Mouse (Mus musculus): ENCODE data around the gene Pkp4. TPM values are rescaled to one million over a fixed set of nuclear protein-coding genes. Genes with fewer than 3 reads are reported as not detected.
A peak's percentile ranks its signal among the peaks of the same experiment; 100 is the strongest.

Gene Pkp4
- total RNA-seq, 2 experiments from 2014 or later = 267 to 275 TPM

DNA sequence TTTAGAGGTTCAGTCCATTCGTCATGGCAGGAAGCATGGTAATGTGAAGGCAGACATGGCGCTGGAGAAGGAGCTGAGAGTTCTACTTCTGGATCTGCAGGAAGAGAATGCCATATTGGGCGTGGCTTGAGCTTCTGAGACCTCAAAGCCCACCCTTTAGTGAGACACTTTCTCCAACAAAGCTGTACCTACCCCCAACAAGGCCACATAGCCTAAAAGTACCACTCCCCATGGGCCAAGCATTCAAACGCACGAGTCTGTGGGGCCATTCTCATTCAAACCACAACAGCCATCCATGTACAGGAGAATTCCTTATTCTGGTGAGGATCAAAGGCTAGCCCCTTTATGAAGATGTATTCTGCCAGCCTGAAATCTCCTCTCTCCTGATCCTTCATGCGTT is 57.3 kb downstream of the Pkp4 start:
- DNase-seq (ENCODE audit: low spot score in 2 of 2) = no peak

DNA sequence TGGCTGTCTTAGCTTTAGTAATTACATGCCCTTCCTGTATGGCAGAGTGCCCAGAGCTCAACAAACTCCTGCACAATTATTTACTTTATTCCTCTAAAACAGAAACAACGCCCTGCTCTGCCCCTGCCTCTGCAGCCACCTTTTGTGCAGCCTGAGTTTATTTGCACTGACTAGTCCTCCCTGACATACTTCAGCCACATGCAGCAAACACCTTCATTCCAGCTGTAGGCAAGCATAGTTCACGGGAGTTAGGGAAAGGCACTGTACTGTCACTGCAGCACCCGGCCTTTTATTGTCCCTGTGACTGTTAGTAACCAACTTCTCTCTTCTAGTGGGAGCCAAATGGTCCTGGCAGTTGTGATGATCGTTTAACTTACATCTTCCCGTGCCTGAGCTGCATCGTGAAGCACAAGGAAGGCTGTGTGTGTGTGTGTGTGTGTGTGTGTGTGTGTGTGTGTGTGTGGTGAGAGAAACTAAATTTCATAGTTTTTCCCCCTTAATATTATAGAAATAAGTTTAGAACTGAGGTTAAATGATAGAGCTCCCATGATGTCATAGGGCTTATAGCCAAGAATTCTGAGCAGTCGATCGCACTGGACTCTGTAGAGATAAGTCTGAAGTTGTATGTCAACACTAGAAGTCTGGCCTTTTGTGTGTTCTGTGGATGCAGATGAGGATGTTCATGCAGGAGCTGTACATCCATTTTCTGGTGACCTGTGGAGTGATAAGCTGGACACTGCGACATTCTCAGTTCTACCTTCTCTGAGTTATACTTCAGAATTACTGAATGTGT is 59.5 kb downstream of the Pkp4 start:
- no peak for DNase-seq (ENCODE audit: low spot score in 2 of 2)

DNA sequence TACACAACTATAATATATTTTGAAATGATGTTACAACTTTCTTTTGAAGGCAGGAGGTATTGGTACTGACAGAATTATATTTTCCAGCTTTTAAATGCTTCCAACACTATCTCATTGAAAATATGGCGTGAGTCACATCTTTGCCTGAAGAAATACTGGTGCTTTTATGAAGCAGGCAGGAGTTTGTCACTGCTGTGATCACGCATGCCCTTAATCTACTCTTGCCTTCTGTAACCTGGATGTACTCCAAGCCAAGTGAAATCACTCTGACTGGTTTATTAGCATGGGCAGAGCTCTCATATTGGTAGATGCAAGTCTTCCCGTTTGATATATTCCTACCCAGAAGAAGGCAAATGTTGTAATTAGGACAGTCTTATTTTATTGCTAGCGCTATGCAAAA is 65.7 kb downstream of the Pkp4 start:
- DNase-seq (ENCODE audit: low spot score in 2 of 2) = peak in 1 of 2 experiments; percentile 49

DNA sequence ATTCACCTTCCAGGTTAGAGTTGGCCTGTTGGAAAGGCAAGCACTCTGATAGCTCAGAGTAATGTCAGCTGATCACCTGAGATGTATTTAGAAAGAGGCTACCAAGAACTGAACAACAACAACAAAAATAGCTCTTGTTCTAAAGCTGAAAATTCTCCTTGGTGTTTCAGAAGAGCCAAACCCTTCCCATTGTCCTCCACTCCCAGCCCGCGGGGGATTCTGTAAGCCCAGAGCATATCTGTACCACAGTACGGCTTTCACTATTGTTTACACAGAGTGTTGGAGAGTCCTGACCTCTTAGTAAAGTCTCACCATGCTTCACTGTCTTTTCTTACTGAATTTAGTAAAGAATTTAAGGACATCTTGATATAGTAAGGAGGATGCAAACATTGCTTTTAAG is 66.4 kb downstream of the Pkp4 start:
- DNase-seq (ENCODE audit: low spot score in 2 of 2) = no peak

DNA sequence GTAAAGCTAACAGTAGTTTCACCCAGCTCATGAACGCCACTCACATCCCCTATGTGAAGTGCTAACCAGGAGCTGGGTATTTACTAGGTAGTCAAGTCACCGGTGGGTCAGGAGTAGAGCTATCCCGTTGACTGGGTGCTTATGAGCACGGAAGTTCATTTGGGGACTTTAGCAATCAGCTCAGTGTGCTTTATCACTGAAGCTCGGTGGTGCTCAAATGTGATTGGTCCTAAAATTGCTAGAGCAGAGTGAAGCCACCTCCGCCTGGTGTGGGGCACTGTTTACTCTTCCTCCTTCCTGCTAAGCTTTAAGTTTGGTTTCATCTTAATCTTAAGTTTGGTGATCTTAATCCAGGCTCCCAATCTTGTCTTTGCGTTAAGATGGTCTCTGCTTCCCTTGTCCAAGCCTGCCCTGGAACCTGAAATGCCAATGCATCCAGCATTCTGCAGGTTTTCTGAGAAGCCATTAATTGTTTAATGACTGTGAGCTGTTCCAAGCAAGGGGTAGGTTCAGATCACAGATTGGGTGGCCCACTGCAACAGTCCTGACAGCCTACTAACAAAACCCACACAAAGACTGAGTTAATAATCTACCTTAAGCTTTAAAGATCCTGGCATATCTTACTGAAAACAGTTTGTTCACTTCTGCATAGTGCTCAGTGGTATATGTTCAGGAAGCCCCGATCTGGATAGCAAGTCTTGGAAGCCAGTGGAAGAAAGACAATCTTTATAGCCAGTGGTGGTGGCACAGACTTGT is 67.0 kb downstream of the Pkp4 start:
- DNase-seq (ENCODE audit: low spot score in 2 of 2) = no peak

DNA sequence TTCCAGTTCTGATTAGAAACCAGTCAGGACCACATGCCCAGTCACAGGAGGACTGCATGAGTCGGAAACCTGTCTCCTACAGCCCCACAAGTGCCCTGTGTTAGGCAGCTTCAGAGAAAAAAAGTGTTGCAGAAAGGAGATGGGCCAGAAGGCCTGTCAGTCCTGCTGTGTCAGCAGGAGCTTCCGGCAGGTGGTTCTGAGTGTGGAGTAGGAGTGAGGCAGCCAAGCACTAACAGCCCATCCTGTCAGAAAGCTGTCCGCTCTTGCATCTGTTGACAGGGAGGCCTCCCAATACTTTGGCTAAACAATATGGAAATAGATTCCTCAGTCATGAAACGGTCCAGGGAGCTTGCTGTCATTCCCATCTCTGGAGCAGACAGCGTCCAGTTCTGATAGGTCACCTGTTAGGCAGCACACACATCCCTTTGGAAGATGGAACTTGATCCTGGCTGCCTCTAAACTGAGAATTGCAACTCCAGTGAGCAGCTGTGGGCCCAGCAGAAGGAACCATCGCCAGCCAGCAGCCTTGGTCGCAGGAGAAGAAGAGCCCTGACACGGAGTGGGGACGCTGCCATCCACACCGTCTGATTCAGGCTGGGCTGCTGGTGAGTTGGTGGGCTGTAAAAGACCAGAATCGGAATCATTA is 68.7 kb downstream of the Pkp4 start:
- peak in 1 of 2 experiments; percentile 35 for DNase-seq (ENCODE audit: low spot score in 2 of 2)

DNA sequence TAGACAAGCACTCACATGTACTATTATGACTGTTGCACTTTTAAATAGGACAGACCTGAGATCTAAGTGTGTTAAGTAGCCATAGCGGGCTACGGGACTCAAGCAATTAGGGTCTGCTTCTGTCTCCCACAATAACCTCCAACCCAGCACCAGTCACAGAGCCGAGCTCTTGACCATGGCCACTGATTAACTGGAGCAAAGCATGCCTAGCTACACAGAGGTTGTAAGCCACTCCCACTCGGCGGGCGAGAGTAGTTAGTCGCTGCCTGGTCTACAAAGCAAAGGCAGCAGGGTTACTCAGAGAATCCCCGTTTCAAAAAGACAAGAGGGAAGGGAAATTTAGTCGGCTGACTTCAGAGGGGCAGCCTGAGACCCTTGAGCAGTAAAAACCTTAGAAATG is 70.0 kb downstream of the Pkp4 start:
- DNase-seq (ENCODE audit: low spot score in 2 of 2) = no peak

DNA sequence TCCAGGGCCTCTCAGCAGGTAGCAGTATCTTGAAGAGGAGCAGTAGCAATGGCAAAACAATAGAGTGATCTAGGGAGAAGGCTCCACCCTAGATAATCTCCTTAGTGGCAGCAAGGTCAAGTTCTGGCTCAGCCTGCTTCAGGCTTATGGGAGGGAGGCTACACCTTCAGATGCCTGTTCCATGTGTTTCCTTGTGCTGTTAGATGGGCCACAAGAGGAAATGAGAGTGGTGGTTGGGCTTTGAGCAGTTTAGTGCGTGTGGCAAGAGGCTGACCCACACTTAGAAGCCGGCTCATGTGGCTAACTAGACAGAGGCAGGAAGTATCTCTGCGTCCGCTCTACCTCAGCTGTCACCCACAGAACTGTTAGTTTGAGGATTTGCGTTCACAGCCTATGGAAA is 70.9 kb downstream of the Pkp4 start:
- no peak for DNase-seq (ENCODE audit: low spot score in 2 of 2)

DNA sequence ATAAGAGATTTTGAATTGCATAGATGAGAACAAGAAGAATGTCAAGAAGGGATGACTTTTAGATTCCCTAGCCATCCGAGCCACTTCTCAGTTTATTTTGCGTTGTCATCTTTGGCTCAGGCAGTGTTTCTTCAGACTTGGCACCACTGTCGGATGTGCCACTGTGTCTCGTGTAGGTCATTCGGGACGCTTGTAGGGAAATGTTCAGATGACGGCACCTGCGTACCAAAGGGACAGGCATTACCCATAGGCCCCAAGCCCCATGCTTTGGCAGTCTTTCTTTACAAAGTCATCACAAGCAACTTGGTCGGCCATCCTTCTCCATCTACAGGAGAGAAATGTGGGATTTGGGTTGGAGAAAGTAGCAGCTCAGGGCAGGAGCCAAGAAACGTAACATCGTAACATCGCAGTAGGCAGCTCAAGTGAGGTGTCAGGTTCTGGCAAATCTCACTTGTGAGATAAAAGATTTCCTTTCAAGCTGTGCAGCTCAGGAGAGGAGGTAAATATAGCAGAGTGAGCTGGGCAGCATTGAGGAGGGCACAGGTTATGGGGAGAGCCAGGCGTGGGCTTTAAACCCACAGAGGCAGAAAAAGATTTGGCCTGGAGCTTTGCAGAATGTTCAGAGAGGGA is 72.8 kb downstream of the Pkp4 start:
- no peak for DNase-seq (ENCODE audit: low spot score in 2 of 2)

DNA sequence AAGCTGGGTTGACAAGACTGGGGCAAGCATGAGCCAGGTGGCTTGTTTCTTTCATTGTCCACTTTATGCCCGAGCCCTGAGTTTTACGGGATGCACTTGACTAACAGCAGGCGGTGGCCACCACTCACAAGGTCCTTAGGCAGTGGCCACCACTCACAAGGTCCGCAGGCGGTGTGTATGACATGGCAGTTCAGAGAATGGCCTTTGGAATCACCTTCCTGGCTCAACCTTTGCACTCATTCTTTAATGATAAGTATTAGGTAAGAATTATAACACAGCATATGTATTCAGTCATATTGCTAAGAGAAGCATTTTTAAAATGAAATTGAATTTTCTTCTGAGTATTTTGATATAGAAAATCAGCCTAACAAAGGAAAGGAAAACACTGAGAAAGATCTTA is 73.3 kb downstream of the Pkp4 start:
- no peak for DNase-seq (ENCODE audit: low spot score in 2 of 2)

DNA sequence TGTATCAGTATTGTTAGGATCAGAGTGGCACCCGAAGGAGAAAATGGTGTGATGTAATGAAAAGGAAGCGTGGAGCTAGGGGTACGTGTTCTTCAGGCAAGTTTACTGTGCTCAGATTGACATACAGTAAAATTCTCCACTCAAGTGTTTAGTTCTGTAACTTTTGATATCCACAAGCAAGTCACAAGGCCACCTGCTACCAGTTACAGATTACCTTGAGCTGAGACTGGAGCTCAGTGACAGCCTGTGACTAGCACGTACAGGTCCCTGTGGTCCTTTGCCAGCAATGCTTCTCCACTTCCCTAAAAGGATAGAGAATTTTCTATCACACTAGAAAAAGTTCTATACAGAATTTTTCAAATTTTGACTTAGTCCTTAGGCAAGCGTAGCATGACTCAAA is 73.9 kb downstream of the Pkp4 start:
- DNase-seq (ENCODE audit: low spot score in 2 of 2) = no peak

DNA sequence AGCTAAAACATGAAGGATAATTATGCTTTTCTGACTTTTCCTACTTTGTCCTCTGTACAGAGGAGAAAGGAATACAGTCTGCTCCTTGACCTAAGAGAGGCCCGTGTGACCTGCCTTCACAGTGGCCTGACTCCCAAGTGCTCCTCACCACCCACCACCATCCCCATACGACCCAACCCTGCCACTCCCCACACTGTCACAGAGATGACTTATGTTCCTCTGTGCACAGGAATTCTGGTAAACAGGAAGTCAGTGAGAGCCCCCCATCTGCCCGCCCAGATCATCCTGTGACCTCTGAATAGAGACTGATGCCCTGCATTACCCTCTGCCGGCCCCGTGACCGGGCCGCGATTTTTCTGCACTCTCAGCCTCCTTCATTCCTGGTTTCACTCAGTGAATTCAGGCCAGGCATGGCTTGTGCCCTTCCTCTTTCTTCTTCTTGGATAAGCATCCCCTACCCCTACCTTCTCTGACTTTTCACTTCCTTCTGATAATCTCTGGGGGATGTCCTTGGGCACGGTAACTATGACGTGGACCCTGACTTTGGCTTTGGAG is 79.3 kb downstream of the Pkp4 start:
- DNase-seq (ENCODE audit: low spot score in 2 of 2) = no peak

DNA sequence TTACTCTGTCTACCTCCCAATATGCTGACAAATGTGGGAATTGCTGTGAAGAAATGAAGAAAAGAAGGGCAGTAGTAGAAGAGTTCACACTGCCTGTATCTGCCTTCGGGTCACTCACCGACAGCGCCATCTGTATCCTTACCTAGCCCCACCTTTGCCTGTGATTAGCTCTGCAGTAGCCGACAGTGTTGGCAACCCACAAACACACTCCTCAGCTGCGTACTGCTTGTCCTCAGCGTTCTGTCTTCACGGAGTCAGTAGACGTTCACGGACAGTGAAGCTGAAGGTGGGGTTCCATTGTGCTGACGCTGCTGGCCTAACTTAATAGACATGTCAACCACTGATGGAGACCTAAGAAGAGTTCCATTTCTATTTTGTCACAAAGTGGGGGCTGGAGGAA is 81.5 kb downstream of the Pkp4 start:
- DNase-seq (ENCODE audit: low spot score in 2 of 2) = no peak

DNA sequence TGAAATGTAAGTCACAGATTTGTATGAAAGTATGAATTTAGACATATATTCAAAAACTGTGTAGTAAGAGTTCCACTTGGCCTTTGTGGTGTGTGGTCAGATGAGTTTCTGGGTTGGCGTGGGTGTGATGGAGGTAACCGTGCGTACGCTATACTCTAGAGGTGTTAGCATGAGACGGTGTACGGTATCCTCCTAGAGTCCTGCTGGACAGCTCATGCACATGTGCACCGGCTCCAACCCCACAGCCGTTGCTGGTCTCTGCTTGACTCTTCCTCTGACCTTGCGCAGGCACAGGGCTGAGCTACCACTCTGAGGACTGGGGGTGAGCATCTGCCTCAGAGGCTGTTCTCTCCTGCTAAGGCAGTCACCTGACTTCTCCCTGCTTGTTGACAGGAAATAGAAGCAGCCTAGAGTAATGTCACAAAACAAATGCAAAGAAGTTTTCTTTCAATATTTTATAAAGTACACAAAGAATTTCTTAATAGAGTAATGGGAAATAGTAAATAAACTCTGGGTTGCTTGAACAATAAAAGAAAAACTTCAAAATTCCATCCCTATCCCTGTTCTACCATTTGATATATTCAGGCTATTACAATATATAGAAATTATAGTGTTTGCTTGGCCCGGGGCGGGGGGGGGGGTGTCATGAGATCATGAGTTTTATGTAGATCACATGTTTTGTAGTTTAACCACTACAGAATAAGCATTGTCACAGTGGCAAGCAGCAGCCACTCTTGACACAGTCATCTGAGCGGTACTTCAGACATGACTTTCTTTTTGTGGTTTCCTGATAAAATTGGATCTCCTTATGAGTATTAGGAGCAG is 83.8 kb downstream of the Pkp4 start:
- DNase-seq (ENCODE audit: low spot score in 2 of 2) = no peak

DNA sequence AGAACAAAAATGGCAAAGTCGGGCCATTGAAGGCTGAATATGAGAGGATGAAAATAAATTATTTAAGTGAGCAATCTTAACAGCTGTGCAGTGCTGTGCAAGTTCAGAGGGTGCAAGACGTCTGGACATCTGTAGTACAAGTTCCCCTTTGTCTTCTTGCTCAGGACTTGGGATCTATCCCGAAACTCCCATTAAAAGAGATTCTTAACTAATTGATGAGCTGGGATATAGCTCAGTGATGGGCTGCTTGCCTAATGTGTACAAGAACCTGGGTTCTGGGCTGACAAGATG is 84.4 kb downstream of the Pkp4 start:
- DNase-seq (ENCODE audit: low spot score in 2 of 2) = no peak

DNA sequence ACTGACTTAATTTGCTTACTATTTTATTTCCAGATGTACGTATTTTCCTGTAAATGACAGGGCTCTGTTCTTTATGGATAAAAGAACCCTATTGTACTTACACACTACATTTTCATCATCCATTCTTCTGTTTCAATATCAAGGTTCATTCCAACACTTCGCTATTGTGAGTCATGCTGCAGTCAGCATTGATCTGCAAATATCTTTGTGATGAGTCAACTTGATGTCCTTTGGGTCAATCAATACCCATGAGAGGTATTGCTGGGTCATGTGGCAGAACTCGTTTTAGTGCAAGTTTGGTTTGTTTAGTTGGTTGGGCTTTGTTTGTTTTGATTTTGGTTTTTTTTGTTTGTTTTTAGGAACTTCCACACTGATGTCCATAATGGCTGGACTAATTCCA is 88.2 kb downstream of the Pkp4 start:
- no peak for DNase-seq (ENCODE audit: low spot score in 2 of 2)

DNA sequence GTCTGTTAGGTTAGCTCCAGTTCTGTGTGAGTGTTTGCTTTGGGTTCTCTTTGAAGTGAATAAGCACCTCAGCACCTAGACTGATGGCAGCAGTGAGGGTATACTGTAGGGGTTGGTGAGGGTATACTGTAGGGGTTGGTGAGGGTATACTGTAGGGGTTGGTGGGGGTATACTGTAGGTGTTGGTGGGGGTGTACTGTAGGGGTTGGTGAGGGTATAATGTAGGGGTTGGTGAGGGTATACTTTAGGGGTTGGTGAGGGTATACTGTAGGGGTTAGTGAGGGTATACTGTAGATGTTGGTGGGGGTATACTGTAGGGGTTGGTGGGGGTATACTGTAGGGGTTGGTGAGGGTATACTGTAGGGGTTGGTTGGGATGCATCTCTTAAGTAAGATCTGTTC is 92.2 kb downstream of the Pkp4 start:
- DNase-seq (ENCODE audit: low spot score in 2 of 2) = no peak

DNA sequence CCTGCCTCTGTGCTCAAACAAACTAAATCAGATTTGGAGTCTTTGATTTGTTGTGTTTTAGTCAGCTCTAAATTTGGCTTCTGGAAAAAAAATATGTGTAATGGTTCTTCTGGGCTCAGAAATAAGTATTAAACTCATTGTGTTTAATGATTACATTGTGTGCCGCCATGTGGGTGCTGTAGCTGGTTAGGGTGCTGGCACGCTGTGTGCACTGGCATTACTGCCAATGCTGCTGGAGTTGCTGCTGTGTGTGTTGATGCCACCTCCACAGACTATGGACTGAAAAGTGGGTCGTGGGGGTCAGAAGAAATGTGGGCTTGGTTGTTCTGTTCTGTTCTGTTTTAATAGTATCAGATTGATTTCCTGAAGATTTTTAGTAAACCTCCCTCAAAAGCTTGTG is 92.8 kb downstream of the Pkp4 start:
- DNase-seq (ENCODE audit: low spot score in 2 of 2) = peak in 1 of 2 experiments; percentile 57

DNA sequence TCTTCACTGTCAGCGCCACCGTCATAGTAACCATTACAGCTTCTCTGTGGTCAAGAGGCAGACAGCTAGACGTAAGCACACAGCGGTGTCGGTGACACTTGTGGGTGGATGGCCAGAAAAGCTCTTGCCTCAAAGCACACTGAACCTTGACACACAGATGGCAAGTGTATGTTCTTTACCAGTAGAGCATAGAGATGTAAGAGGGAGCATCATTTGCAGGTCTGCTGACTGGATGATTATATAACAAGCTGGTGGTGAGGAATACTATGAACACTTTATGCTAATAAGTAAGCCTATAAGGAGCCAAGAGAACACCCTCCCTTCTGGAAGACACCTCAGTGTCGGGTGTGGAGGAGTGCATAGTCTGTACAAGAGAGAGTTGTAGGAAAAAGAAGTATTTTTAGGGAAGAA is 98.2 kb downstream of the Pkp4 start:
- DNase-seq (ENCODE audit: low spot score in 2 of 2) = no peak

DNA sequence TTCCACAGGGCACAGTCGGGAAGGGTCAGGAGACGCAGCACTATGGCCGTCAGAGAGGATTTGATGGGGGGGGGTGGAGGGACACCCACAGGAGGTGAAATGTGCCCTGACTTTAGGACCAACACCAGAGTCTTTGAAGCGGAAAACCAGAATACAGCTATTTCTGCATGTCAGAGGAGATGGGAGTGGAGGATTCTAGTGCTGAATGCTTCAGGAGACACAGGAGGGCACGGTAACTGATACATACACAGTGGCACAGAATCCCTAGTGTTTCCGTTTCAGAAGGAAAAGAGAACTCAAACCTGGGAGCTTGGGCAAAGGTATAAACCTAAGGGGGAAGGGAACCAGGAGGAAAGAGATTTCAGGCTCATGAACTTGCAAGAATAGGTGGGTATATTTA is 98.7 kb downstream of the Pkp4 start:
- DNase-seq (ENCODE audit: low spot score in 2 of 2) = no peak

DNA sequence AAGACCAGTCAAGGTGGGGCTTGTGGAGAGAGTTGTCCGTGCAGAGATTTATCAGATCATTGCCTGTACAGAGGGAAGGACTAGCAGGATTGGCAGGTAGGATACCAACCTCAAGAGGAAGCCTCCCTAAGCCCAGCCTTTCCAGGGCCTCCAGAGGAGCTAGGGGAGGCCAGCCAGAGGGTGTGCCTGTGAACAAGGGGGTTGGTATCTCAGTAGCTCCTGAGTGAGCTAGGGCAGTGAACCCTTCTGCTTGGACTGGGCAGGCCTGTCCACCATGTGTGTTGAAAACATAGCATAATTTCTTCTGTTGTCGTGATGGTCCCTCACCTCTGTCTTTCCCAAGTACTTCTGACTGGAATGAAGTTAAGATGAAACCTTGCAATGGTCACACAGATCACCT is 100.6 kb downstream of the Pkp4 start:
- DNase-seq (ENCODE audit: low spot score in 2 of 2) = no peak
